Mouse (Mus musculus) liver, adult 2 months (tissue): ENCODE data around the gene Ltb4r1.

Source experiments
- CTCF ChIP-seq: fragments of 200-500 bp; IDR thresholded peaks from 2 replicates; pipeline ENCODE4 v1.5.1; 2011; ENCODE audit warnings: low read depth, low read length, control low read depth
- POLR2A ChIP-seq: fragments of 200-500 bp; IDR thresholded peaks from 2 replicates; pipeline ENCODE4 v1.6.1; 2011; ENCODE audit warnings: low read length, control low read depth; ENCODE audit not compliant: insufficient read depth; ENCODE audit errors: extremely low read depth

GRCm38 (mm10) chr14:55716884-55717283, 48.9 kb upstream of the Ltb4r1 start:
- no peak for TF ChIP-seq POLR2A
- no peak for TF ChIP-seq CTCF
